Mouse (Mus musculus) C2C12 (cell line): ENCODE results near the gene Aspn.

ENCODE experiments used
- CTCF ChIP-seq: IDR thresholded peaks from one replicate; pipeline ENCODE4 v1.5.1; 2011; ENCODE audit not compliant: control insufficient read depth, insufficient read depth, insufficient read length
- FOSL1 ChIP-seq: IDR thresholded peaks from one replicate; pipeline ENCODE4 v1.8.0; 2011; ENCODE audit warnings: mild to moderate bottlenecking, low read length; ENCODE audit not compliant: poor library complexity, insufficient read depth, severe bottlenecking
- MAX ChIP-seq: IDR thresholded peaks from one replicate; pipeline ENCODE4 v1.6.1; 2011; ENCODE audit warnings: mild to moderate bottlenecking, control low read depth
- MYOD1 ChIP-seq: IDR thresholded peaks from one replicate; pipeline ENCODE4 v1.6.1; 2011; ENCODE audit warnings: low read depth; ENCODE audit not compliant: control insufficient read depth, insufficient read length
- MYOG ChIP-seq: IDR thresholded peaks from one replicate; pipeline ENCODE4 v1.6.1; 2011; ENCODE audit not compliant: control insufficient read depth, insufficient read length; ENCODE audit errors: extremely low read depth
- USF1 ChIP-seq: IDR thresholded peaks from one replicate; pipeline ENCODE4 v1.6.1; 2011; ENCODE audit warnings: low read depth, mild to moderate bottlenecking, control low read depth, moderate library complexity

- TF ChIP-seq CTCF, result no peak
- no peak for TF ChIP-seq MYOD1
- TF ChIP-seq USF1, result no peak
- no peak for TF ChIP-seq FOSL1
- no peak for TF ChIP-seq MAX
- TF ChIP-seq MYOG, result no peak
Observed at GRCm38 (mm10) chr13:49571418-49571817, 27.2 kb downstream of the Aspn start.
